Mouse (Mus musculus) monocyte, adult 2 months (primary cell): ENCODE results near the gene Zfp28.

ENCODE experiments used
- DNase-seq, 2 experiments: peaks; one replicate each; pipeline ENCODE4 v3.0.0; 2022; ENCODE audit warnings: low spot score in 2 of 2, low read depth in 1 of 2

The Zfp28 gene

GRCm38 (mm10) chr7:6397996-6398975 is 15.2 kb downstream of the Zfp28 start, which contains the start of gene Smim17:
Smim17 (plus strand) TSS chr7:6398715.
- no peak for DNase-seq

DNA sequence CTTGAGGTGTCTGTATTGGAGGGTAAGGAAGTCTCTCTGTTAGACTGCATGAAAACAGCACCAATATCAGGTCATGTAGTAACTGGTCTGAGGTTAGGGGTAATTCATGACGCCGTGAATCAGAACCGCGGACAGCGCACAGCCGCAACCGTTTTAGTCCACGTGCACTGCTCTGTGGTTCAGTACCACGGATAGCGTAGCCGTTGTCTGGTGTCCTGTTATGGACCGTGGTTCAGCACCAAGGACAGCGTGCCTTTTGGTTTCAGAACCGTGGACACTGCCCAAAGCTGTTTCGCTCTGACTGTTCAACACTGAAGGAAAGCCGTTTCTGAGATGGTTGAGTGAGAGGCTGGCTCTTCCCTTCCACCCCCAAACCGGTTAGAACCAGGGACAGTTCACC is 26.9 kb downstream of the Zfp28 start, which contains the start of gene Gm20715:
Gm20715 (plus strand) TSS at position 235 of the 400 bp plus-strand sequence.
- peak; percentile 50 to 61 for DNase-seq

- no peak for DNase-seq
Observed at GRCm38 (mm10) chr7:6414626-6415441, 31.7 kb downstream of the Zfp28 start.

DNA sequence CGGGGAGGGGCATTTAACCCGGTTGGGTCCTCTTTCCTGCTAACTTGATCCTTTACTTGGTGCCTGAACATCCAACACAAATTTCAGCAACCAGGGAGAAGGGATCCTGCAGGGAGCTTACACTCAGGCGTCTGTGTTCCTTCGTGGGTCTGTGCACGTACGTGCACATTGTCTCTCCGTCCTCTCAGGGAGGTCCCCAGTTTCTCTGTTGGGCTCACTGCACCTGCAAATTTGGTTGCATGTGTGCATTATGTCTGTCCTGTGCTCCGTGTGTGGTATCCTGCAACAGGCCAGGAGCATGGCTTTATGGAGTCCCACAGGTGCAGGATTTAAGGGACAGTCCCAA is 32.3 kb downstream of the Zfp28 start:
- DNase-seq, result no peak

- no peak for DNase-seq
Observed at GRCm38 (mm10) chr7:6419894-6420293, 36.8 kb downstream of the Zfp28 start.

DNA sequence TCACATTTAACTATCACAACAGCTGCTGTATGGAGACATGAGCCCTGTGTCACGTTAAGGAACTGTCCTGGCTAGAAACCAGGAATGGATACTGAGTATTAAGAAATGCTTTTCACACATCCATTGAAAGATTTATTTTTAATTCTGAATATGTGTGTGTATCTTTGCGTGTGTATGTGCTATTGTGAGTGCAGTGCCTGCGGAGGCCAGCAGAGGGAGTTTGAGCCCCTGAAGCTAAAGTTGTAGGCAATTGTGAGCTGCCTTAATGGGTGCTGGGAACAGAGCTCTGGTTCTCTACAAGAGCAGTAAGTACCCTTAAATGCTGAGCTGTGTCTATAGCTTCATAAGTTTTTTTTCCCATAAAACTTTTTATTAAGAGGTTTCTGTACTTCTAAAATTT is 46.3 kb downstream of the Zfp28 start:
- DNase-seq, result no peak

GRCm38 (mm10) chr7:6430342-6430741 is 47.2 kb downstream of the Zfp28 start:
- DNase-seq, result no peak

DNA sequence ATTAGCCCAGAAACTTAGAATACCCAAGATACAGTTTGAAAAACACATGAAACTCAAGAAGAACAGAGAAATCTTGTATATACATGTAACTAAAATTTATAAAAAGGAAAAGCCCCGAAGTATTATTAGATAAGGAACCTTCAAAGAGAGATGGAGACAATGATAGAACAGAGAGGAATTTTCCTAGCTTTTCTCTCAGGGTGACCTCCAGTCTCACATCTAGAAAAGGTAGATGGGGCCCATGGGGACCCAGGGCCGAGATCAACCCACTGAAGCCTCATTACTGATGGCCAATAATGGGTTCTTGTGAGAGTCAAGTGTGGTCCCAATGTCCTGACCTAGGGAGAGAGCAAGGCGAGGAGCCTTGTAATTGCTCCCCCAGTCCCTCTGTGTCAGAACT is 55.3 kb downstream of the Zfp28 start, which contains the start of gene Olfr1344:
Olfr1344 (plus strand) TSS at position 301 of the 400 bp plus-strand sequence.
- no peak for DNase-seq

GRCm38 (mm10) chr7:6441173-6441572 is 58.1 kb downstream of the Zfp28 start:
- DNase-seq, result no peak
